Comparison of ENCODE assay signal across 8 mouse cellular contexts in genomic region chr10:86021749-86022473, GRCm38 (mm10). TPM values are rescaled to one million over a fixed set of nuclear protein-coding genes. Genes with fewer than 3 reads are reported as not detected.
DNase-seq lines count a peak whose midpoint lies in the region; ATAC-seq lines count a peak whose summit lies in the region.

Fbxo7 (plus strand) TSS chr10:86021972.

- peak; percentile 96 for DNase-seq in MN1 (ENCODE audit: low spot score)
- peak; percentile 86 for DNase-seq in cerebellum, adult 9-10 months
- peak; percentile 35 to 86 for DNase-seq in frontal cortex, adult 2 months (ENCODE audit: extremely low spot score in 1 of 2, low spot score in 1 of 2)
- DNase-seq in hindbrain, embryonic 11.5 days (ENCODE audit: low spot score), result peak; percentile 96
- peak; percentile 83 to 92 for DNase-seq in layer of hippocampus, postnatal 10 days (ENCODE audit: low spot score in 2 of 2)
- peak; percentile 93 for DNase-seq in lung, postnatal 10 days
- peak; percentile 89 for DNase-seq in ovary, postnatal 36 days (ENCODE audit: low spot score)
- peak; percentile 89 for DNase-seq in thymus, postnatal 25 days

- no peaks in the 10 kb centered on the region for H3K36me3 ChIP-seq in hindbrain, embryonic 11.5 days (ENCODE audit: control insufficient read depth, insufficient read depth, low read length)

- no peaks in the 10 kb centered on the region for H3K9me3 ChIP-seq in hindbrain, embryonic 11.5 days (ENCODE audit: control insufficient read depth, low read length)

- peak within 1 kb of the TSS; percentile 86 for H3K4me3 ChIP-seq in hindbrain, embryonic 11.5 days (ENCODE audit: low read depth, low read length)

- peaks cover 2% of the 10 kb centered on the region; the same call in 1 of the 2 replicates for H3K4me1 ChIP-seq in hindbrain, embryonic 11.5 days (replicated peaks; ENCODE audit: control insufficient read depth, insufficient read depth, low read length)

- no peaks in the 10 kb centered on the region for H3K27me3 ChIP-seq in hindbrain, embryonic 11.5 days (ENCODE audit: control insufficient read depth, insufficient read depth, low read length)

- H3K9ac ChIP-seq in hindbrain, embryonic 11.5 days (ENCODE audit: low read depth, low read length), result peak within 1 kb of the TSS; percentile 89

- H3K4me2 ChIP-seq in hindbrain, embryonic 11.5 days (replicated peaks; ENCODE audit: low read depth, low read length), result peak within 1 kb of the TSS; percentile 71

- ATAC-seq in hindbrain, embryonic 11.5 days (ENCODE audit: low FRiP score), result peak; percentile 98

- WGBS in hindbrain, embryonic 11.5 days, result under 1% methylated on average over 82 of the region's 82 CpGs

- peak within 1 kb of the TSS; percentile 70; the same call in 1 of the 2 replicates for H3K27ac ChIP-seq in hindbrain, embryonic 11.5 days (ENCODE audit: low read depth, low read length)

RNA-seq across cellular contexts. Expression of gene Fbxo7, which starts in this region (rescaled TPM):
- polyA plus RNA-seq in frontal cortex, adult 2 months (2012; rRNA removed), result 33.9 and 34.7 TPM in 2 replicates
- polyA plus RNA-seq in hindbrain, embryonic 11.5 days (2014; fragmentation: Nextera tagmentation; extraction: Ambion mirVana), result 16.2 and 18.1 TPM in 2 replicates
- total RNA-seq in layer of hippocampus, postnatal 10 days (2021), result 10 to 100 TPM; 24.5 to 26.2 TPM

Comparison
In these comparisons a context has a peak if more than half of its experiments do, and no peak if none do; other contexts are left out.
1. Peak in every context shown above with its lines: DNase-seq, ATAC-seq, H3K4me3 ChIP-seq and H3K27ac ChIP-seq.